Mouse (Mus musculus): Measurements from ENCODE around the gene Ccdc171.

GRCm38 (mm10) chr4:83519148-83519547, 6.2 kb upstream of the Ccdc171 start:
- TF ChIP-seq POLR2A (IDR thresholded peaks at IDR 0.05; ENCODE audit: insufficient read depth, low read depth, low read length) = no peak
- TF ChIP-seq CTCF (IDR thresholded peaks at IDR 0.05) = no peak

Data from heart, adult 2 months (tissue).